Mouse (Mus musculus): ENCODE measurements around the gene Pold4.

GRCm38 (mm10) chr19:4211891-4212588 lies 19.7 kb upstream of the Pold4 start:
- no peak for TF ChIP-seq CTCF (IDR thresholded peaks at IDR 0.05; ENCODE audit: control insufficient read depth, insufficient read depth, insufficient read length)
- no peak for TF ChIP-seq MAX (IDR thresholded peaks at IDR 0.05)
- no peak for TF ChIP-seq MYOD1 (IDR thresholded peaks at IDR 0.05; ENCODE audit: control insufficient read depth, insufficient read length, low read depth)
- TF ChIP-seq CEBPB (IDR thresholded peaks at IDR 0.05; ENCODE audit: low read depth): no peak
- no peak for TF ChIP-seq MYOG (IDR thresholded peaks at IDR 0.05; ENCODE audit: control insufficient read depth, extremely low read depth, insufficient read length)
- no peak for TF ChIP-seq USF1 (IDR thresholded peaks at IDR 0.05; ENCODE audit: low read depth)
- no peak for TF ChIP-seq FOSL1 (IDR thresholded peaks at IDR 0.05; ENCODE audit: insufficient read depth, low read length, poor library complexity, severe bottlenecking)
